Mouse (Mus musculus) hindbrain, embryonic 14.5 days (tissue): Measurements from ENCODE around the gene Nrip1. TPM values are rescaled to one million over a fixed set of nuclear protein-coding genes. Genes with fewer than 3 reads are reported as not detected.

ENCODE experiments used
- ATAC-seq: fragments of 200-750 bp; cut with Nextera tagmentation; 2 replicates; pipeline ENCODE4 v1.8.0; 2017; ENCODE audit warnings: moderate number of reproducible peaks, mild to moderate bottlenecking, moderate TSS enrichment, moderate library complexity; ENCODE audit not compliant: low FRiP score
- DNase-seq: peaks from one replicate; pipeline ENCODE4 v3.0.0-alpha.2; 2015; ENCODE audit warnings: low spot score
- H3K27ac ChIP-seq: fragments of 300-500 bp; sonication (generic); 2 replicates; pipeline ENCODE4 v1.5.1; 2014; ENCODE audit warnings: mild to moderate bottlenecking, moderate library complexity
- H3K27me3 ChIP-seq: fragments of 300-500 bp; sonication (generic); 2 replicates; pipeline ENCODE4 v1.6.1; 2014; ENCODE audit warnings: mild to moderate bottlenecking, low read length, mixed read lengths; ENCODE audit not compliant: control insufficient read depth, insufficient read depth
- H3K36me3 ChIP-seq: fragments of 300-500 bp; sonication (generic); replicated peaks from 2 replicates; pipeline ENCODE4 v1.6.1; 2014; ENCODE audit not compliant: control insufficient read depth, insufficient read depth
- H3K4me1 ChIP-seq: fragments of 300-500 bp; sonication (generic); replicated peaks from 2 replicates; pipeline ENCODE4 v1.6.1; 2014; ENCODE audit warnings: antibody characterized with exemption, low read length, mixed read lengths; ENCODE audit not compliant: control insufficient read depth, insufficient read depth
- H3K4me2 ChIP-seq: fragments of 300-500 bp; sonication (generic); replicated peaks from 2 replicates; pipeline ENCODE4 v1.6.1; 2014; ENCODE audit warnings: mild to moderate bottlenecking, moderate library complexity
- H3K4me3 ChIP-seq: fragments of 300-500 bp; sonication (generic); replicated peaks from 2 replicates; pipeline ENCODE4 v1.5.1; 2014; ENCODE audit warnings: mild to moderate bottlenecking, low read length
- H3K9ac ChIP-seq: fragments of 300-500 bp; sonication (generic); 2 replicates; pipeline ENCODE4 v1.6.1; 2014
- H3K9me3 ChIP-seq: fragments of 300-500 bp; sonication (generic); 2 replicates; pipeline ENCODE4 v1.6.1; 2016; ENCODE audit warnings: low read length; ENCODE audit not compliant: control insufficient read depth
- WGBS: fragments of 180-500 bp; shearing (Covaris S2); extraction: QIAGEN DNeasy Blood & Tissue Kit; methylation state at CpG from one replicate; pipeline ENCODE4 v1.1.7; 2014; 5-methylcytosine and 5-hydroxymethylcytosine counted together
- polyA plus RNA-seq: library from polyadenylated mRNA; unstranded; fragments of >200 nt; fragmentation: Nextera tagmentation; extraction: Ambion mirVana; gene quantifications from 2 replicates; pipeline ENCODE4 v1.2.1, GENCODE M21; 2014

Nrip1 gene
- polyA plus RNA-seq, 1 experiment from 2014 or later, result 30.4 TPM

- ATAC-seq, result no peak
- WGBS, result 94% methylated on average over 3 of the region's 3 CpGs
- no peak for DNase-seq
Observed at GRCm38 (mm10) chr16:76315642-76316041, 58.0 kb downstream of the Nrip1 start.

GRCm38 (mm10) chr16:76314013-76314950, 59.3 kb downstream of the Nrip1 start:
- Histone ChIP-seq H3K36me3 (0 out of 2 replicates have a peak, but pooled peaks cover 2% of the 10 kb centered on the region), H3K9ac (no peak overlapping the region), H3K27me3 (no peaks in the 10 kb centered on the region), H3K4me2 (no peak overlapping the region), H3K4me3 (no peak overlapping the region), H3K9me3 (no peaks in the 10 kb centered on the region), H3K27ac (no peak overlapping the region), H3K4me1 (peaks cover 17% of the 10 kb centered on the region; the same call in 1 of the 2 replicates)
- DNase-seq, result no peak
- 86% methylated on average over 12 of the region's 12 CpGs for WGBS
- ATAC-seq, result no peak

More at GRCm38 (mm10) chr16:76315642-76316041, 58.0 kb downstream of the Nrip1 start:
- H3K4me3 ChIP-seq, result no peak overlapping the region
- no peaks in the 10 kb centered on the region for H3K9me3 ChIP-seq
- H3K27ac ChIP-seq, result no peak overlapping the region
- H3K27me3 ChIP-seq, result no peaks in the 10 kb centered on the region
- no peak overlapping the region for H3K9ac ChIP-seq
- peaks cover 28% of the 10 kb centered on the region for H3K4me1 ChIP-seq
- no peak overlapping the region for H3K4me2 ChIP-seq
- no peaks in the 10 kb centered on the region for H3K36me3 ChIP-seq

- no peak for ATAC-seq
Observed at GRCm38 (mm10) chr16:76312887-76313420, 60.7 kb downstream of the Nrip1 start.

DNA sequence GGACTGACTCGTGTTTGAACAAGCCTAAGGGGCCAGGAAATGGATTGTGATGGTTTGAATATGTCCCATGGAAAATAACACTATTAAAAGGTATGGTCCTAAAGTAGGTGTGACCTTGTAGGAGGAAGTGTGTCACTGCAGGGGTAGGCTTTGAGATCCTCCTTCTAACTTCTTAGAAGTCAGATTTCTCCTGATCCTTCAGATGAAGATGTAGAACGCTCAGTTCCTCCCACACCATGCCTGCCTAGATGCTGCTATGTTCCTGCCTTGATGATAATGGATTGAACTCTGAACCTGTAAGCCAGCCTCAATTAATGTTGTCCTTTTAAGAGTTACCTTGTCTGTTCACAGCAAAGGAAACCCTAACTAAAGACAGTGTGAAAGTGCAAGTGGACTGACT, 62.8 kb downstream of the Nrip1 start:
- no peaks in the 10 kb centered on the region for H3K4me1 ChIP-seq
- 88% methylated on average over 2 of the region's 2 CpGs for WGBS
- no peaks in the 10 kb centered on the region for H3K27me3 ChIP-seq
- H3K36me3 ChIP-seq, result 0 out of 2 replicates have a peak, but pooled peaks cover 4% of the 10 kb centered on the region
- H3K9me3 ChIP-seq, result no peaks in the 10 kb centered on the region
- no peak overlapping the region for H3K4me3 ChIP-seq
- H3K27ac ChIP-seq, result no peak overlapping the region
- no peak for ATAC-seq
- no peak overlapping the region for H3K9ac ChIP-seq
- DNase-seq, result no peak
- no peak overlapping the region for H3K4me2 ChIP-seq

More at GRCm38 (mm10) chr16:76312887-76313420, 60.7 kb downstream of the Nrip1 start:
- Histone ChIP-seq H3K4me3 (no peak overlapping the region), H3K9ac (no peak overlapping the region), H3K4me1 (peaks cover 4% of the 10 kb centered on the region; the same call in 1 of the 2 replicates), H3K36me3 (0 out of 2 replicates have a peak, but pooled peaks cover 4% of the 10 kb centered on the region), H3K27me3 (no peaks in the 10 kb centered on the region), H3K27ac (no peak overlapping the region), H3K9me3 (no peaks in the 10 kb centered on the region), H3K4me2 (no peak overlapping the region)
- no peak for DNase-seq
- 33% methylated on average over 1 of the region's 1 CpGs for WGBS

- Histone ChIP-seq H3K4me3 (no peak overlapping the region), H3K4me2 (no peak overlapping the region), H3K27me3 (no peaks in the 10 kb centered on the region), H3K4me1 (no peaks in the 10 kb centered on the region), H3K27ac (no peak overlapping the region), H3K9me3 (no peaks in the 10 kb centered on the region), H3K36me3 (0 out of 2 replicates have a peak, but pooled peaks cover 4% of the 10 kb centered on the region), H3K9ac (no peak overlapping the region)
- 80% methylated on average over 8 of the region's 8 CpGs for WGBS
- DNase-seq, result no peak
- ATAC-seq, result no peak
Observed at GRCm38 (mm10) chr16:76310286-76310685, 63.3 kb downstream of the Nrip1 start.

- Histone ChIP-seq H3K4me2 (no peak overlapping the region), H3K27ac (no peak overlapping the region; the same call in 1 of the 2 replicates), H3K9me3 (no peaks in the 10 kb centered on the region), H3K27me3 (no peaks in the 10 kb centered on the region), H3K36me3 (0 out of 2 replicates have a peak, but pooled peaks cover 4% of the 10 kb centered on the region), H3K4me3 (no peak overlapping the region), H3K4me1 (no peaks in the 10 kb centered on the region), H3K9ac (no peak overlapping the region)
- DNase-seq, result no peak
- ATAC-seq, result no peak
- WGBS, result 89% methylated on average over 7 of the region's 7 CpGs
Observed at GRCm38 (mm10) chr16:76309280-76309679, 64.3 kb downstream of the Nrip1 start.

DNA sequence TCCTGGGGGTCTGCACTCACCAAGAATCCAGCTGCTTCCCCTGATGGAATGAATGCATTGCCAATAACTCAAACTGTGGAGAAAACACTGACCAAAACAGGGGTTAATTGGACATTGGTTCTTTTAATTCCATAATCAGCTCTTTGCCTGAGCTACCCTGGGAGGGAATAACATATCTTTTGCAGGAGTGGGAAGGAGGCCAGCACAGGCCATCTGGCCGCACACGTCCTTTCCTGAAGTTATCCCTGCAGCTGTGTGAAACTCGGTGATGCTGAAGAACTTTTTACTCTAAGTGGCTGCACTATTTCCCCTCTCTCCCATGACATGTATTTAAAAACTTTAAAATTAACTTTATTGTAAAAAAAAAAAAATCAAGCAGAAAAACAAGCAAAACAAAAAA, 66.6 kb downstream of the Nrip1 start:
- H3K4me3 ChIP-seq, result no peak overlapping the region
- 0 out of 2 replicates have a peak, but pooled peaks cover 4% of the 10 kb centered on the region for H3K36me3 ChIP-seq
- no peak overlapping the region for H3K4me2 ChIP-seq
- H3K4me1 ChIP-seq, result no peaks in the 10 kb centered on the region
- no peaks in the 10 kb centered on the region for H3K9me3 ChIP-seq
- H3K9ac ChIP-seq, result no peak overlapping the region
- ATAC-seq, result no peak
- no peak overlapping the region for H3K27ac ChIP-seq
- WGBS, result 63% methylated on average over 3 of the region's 3 CpGs
- H3K27me3 ChIP-seq, result no peaks in the 10 kb centered on the region
- DNase-seq, result no peak

DNA sequence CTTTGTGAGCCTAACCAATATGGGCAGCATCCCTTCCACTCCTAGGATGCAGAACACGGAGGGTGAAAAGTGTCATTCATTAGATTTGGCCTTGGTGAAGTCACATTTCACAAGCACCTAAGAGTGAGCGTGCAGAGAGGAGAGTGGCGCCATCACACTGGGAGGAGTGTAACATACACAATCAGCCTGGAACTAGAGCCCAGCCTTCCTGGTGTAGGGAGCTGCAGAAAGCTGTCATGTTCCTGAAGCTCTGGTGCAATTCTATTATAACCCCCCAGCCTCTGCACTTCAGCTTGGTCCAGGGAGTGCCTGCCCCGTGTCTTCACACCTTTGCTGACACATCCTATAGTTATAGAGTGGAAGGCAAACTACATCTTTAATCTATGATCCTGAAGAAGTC, 67.2 kb downstream of the Nrip1 start:
- ATAC-seq, result no peak
- Histone ChIP-seq H3K27me3 (no peaks in the 10 kb centered on the region), H3K9me3 (no peaks in the 10 kb centered on the region), H3K4me1 (no peaks in the 10 kb centered on the region), H3K4me2 (no peak overlapping the region), H3K9ac (no peak overlapping the region), H3K27ac (no peak overlapping the region), H3K4me3 (no peak overlapping the region), H3K36me3 (0 out of 2 replicates have a peak, but pooled peaks cover 4% of the 10 kb centered on the region)
- DNase-seq, result no peak
- WGBS, result 94% methylated on average over 4 of the region's 4 CpGs

DNA sequence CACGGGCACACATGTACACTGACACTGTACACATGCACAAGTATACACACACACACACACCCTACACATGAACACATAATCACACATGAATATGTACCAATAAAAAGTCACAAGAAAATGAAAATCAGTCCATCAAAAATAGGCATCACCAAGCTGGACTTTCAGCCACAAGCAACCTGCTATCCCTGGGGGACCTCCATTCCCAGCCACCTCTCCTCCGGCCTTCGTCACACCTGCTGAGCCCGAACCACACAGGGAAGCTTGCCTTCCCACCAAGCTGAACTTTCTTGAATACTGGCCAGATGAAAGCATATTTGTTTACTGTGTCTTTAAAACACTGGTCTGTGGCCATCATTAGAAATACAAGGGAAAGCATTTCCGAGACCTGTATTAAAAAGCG, 70.2 kb downstream of the Nrip1 start:
- Histone ChIP-seq H3K9ac (no peak overlapping the region), H3K27ac (no peak overlapping the region), H3K9me3 (no peaks in the 10 kb centered on the region), H3K36me3 (no peaks in the 10 kb centered on the region), H3K4me1 (no peaks in the 10 kb centered on the region), H3K4me2 (no peak overlapping the region), H3K27me3 (no peaks in the 10 kb centered on the region), H3K4me3 (no peak overlapping the region)
- ATAC-seq (no peak), DNase-seq (no peak)
- 88% methylated on average over 6 of the region's 6 CpGs for WGBS
